Mouse (Mus musculus): ENCODE data around the gene Arhgef28.

The Arhgef28 gene

DNA sequence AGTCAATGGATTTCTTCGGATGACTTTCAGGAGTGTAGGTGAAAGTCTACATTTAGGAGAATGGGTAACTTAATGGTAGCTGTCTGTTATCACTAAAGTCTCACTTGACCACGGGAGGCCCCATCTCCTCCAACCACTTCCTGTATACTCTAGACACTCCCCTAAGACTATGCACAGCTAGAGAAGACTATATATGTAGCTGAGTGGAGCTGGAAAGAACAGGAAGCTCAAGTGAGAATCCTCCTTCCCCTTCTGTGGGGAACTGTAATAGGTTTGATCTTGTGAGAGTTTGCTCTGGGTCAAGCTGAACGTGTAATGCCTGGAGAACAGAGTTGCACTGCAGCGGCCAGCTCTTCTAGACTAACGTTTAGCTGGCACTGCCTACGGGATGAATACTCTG is 348.4 kb downstream of the Arhgef28 start:
- DNase-seq (ENCODE audit: low read depth, low spot score): no peak

GRCm38 (mm10) chr13:97853356-97853968 is 352.8 kb downstream of the Arhgef28 start:
- no peaks in the 10 kb centered on the region for H3K36me3 ChIP-seq (ENCODE audit: control insufficient read depth, insufficient read depth, low read length, poor library complexity, severe bottlenecking)
- no peaks in the 10 kb centered on the region for H3K27me3 ChIP-seq (ENCODE audit: control insufficient read depth, insufficient read depth, low read length, poor library complexity, severe bottlenecking)
- DNase-seq (ENCODE audit: low read depth, low spot score): no peak

More for the DNA sequence above, 348.4 kb downstream of the Arhgef28 start:
- no peaks in the 10 kb centered on the region for H3K27me3 ChIP-seq (ENCODE audit: control insufficient read depth, insufficient read depth, low read length, poor library complexity, severe bottlenecking)
- H3K36me3 ChIP-seq (ENCODE audit: control insufficient read depth, insufficient read depth, low read length, poor library complexity, severe bottlenecking): no peaks in the 10 kb centered on the region
